Comparison of ENCODE assay signal across 8 mouse cellular contexts in the genomic region with DNA sequence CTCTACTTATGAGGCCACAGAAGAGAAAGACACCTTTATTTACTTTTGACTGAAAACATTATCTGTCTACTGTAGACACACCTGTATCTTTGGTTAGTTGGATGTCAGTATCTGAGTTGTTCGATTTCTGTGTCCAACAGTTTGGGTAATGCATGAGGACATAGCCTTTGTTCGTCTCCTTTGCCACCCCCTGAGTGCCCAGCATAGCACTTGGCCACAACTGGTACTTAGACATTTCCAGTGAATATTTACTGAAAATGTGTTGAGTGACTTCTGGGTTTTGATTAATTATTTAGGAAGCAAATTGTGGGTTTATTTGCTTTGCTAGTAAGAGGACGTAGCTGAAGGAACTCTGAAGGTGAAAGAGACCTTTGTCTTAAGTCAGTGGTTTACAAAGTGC.
DNase-seq lines count a peak whose midpoint lies in the region; ATAC-seq and TF ChIP-seq lines count a peak whose summit lies in the region.

No protein-coding gene starts in this region.

- ATAC-seq in heart, embryonic 11.5 days (replicated peaks; ENCODE audit: insufficient number of reproducible peaks, low FRiP score, low TSS enrichment), result no peak
- no peak for ATAC-seq in hindbrain, embryonic 12.5 days (ENCODE audit: low FRiP score)
- no peak for ATAC-seq in midbrain, embryonic 11.5 days (ENCODE audit: low FRiP score)

- no peaks in the 10 kb centered on the region; the same call in 1 of the 2 replicates for H3K79me2 ChIP-seq in MEL (ENCODE audit: control insufficient read depth, insufficient read depth, low read length, poor library complexity)

- WGBS in heart, embryonic 11.5 days (ENCODE audit: insufficient replicate concordance), result 72% methylated on average over 3 of the region's 3 CpGs
- 80% methylated on average over 3 of the region's 3 CpGs for WGBS in hindbrain, embryonic 12.5 days
- WGBS in midbrain, embryonic 11.5 days, result 89% methylated on average over 3 of the region's 3 CpGs

- TF ChIP-seq RAD21 in MEL (IDR thresholded peaks at IDR 0.05; ENCODE audit: low read depth, low read length), result no peak

- H3K4me3 ChIP-seq in heart, embryonic 11.5 days (ENCODE audit: low read depth, low read length), result peak overlapping the region; percentile 54
- peak overlapping the region; percentile 69 to 78 for H3K4me3 ChIP-seq in MEL (ENCODE audit: control insufficient read depth in 1 of 2, insufficient read depth in 1 of 2, low read depth in 2 of 2, low read length in 2 of 2)
- H3K4me3 ChIP-seq in hindbrain, embryonic 12.5 days, result no peak overlapping the region
- peak overlapping the region; percentile 52; the same call in 1 of the 2 replicates for H3K4me3 ChIP-seq in midbrain, embryonic 11.5 days (ENCODE audit: low read depth, low read length)

- peak overlapping the region; percentile 81 for H3K9ac ChIP-seq in heart, embryonic 11.5 days (ENCODE audit: low read depth, low read length)
- H3K9ac ChIP-seq in MEL (ENCODE audit: control insufficient read depth, low read depth, low read length, poor library complexity, severe bottlenecking), result peak overlapping the region; percentile 80
- no peak overlapping the region for H3K9ac ChIP-seq in hindbrain, embryonic 12.5 days
- H3K9ac ChIP-seq in midbrain, embryonic 11.5 days (ENCODE audit: low read length), result peak overlapping the region; percentile 84; the same call in 1 of the 2 replicates

- TF ChIP-seq EP300 in MEL (IDR thresholded peaks at IDR 0.05; ENCODE audit: low read depth in 1 of 2, low read length in 2 of 2), result no peak

- no peaks in the 10 kb centered on the region for H3K36me3 ChIP-seq in heart, embryonic 11.5 days (ENCODE audit: control insufficient read depth, insufficient read depth, low read length)
- H3K36me3 ChIP-seq in MEL (ENCODE audit: control insufficient read depth in 1 of 2, insufficient read depth in 2 of 2, low read length in 2 of 2), result peaks cover 0 to 30% of the 10 kb centered on the region in 2 experiments; a peak in 2 of 4 replicates
- no peaks in the 10 kb centered on the region for H3K36me3 ChIP-seq in hindbrain, embryonic 12.5 days
- no peaks in the 10 kb centered on the region for H3K36me3 ChIP-seq in midbrain, embryonic 11.5 days (ENCODE audit: control insufficient read depth, insufficient read depth, low read length)

- no peak for TF ChIP-seq CTCF in MEL (IDR thresholded peaks at IDR 0.05 in 2 of 3, conservative IDR thresholded peaks at IDR 0.05 in 1 of 3; ENCODE audit: control insufficient read depth in 1 of 3, insufficient read depth in 1 of 3, low read depth in 2 of 3, low read length in 3 of 3, poor library complexity in 1 of 3, severe bottlenecking in 1 of 3)

- H3K27ac ChIP-seq in heart, embryonic 11.5 days (ENCODE audit: low read depth, low read length), result peak overlapping the region; percentile 86
- peak overlapping the region; percentile 85 for H3K27ac ChIP-seq in MEL (ENCODE audit: control insufficient read depth, low read depth, low read length)
- H3K27ac ChIP-seq in hindbrain, embryonic 12.5 days, result no peak overlapping the region; the same call in 1 of the 2 replicates
- no peak overlapping the region for H3K27ac ChIP-seq in midbrain, embryonic 11.5 days (ENCODE audit: low read depth, low read length)

- no peak for TF ChIP-seq POLR2A in MEL (IDR thresholded peaks at IDR 0.05; ENCODE audit: control insufficient read depth in 1 of 2, insufficient read depth in 1 of 2, low read depth in 1 of 2, low read length in 2 of 2, poor library complexity in 1 of 2)

- no peaks in the 10 kb centered on the region for H3K27me3 ChIP-seq in heart, embryonic 11.5 days (ENCODE audit: control insufficient read depth, insufficient read depth, low read length)
- H3K27me3 ChIP-seq in MEL (ENCODE audit: control insufficient read depth in 1 of 2, insufficient read depth in 2 of 2, low read length in 2 of 2), result no peaks in the 10 kb centered on the region
- H3K27me3 ChIP-seq in hindbrain, embryonic 12.5 days, result no peaks in the 10 kb centered on the region; the same call in 1 of the 2 replicates
- H3K27me3 ChIP-seq in midbrain, embryonic 11.5 days (ENCODE audit: control insufficient read depth, insufficient read depth, low read length), result no peaks in the 10 kb centered on the region; the same call in 1 of the 2 replicates

- no peaks in the 10 kb centered on the region for H3K9me3 ChIP-seq in heart, embryonic 11.5 days (replicated peaks; ENCODE audit: control insufficient read depth, low read length)
- no peaks in the 10 kb centered on the region for H3K9me3 ChIP-seq in MEL (replicated peaks; ENCODE audit: insufficient read depth, low read length)
- no peaks in the 10 kb centered on the region for H3K9me3 ChIP-seq in hindbrain, embryonic 12.5 days (replicated peaks)
- H3K9me3 ChIP-seq in midbrain, embryonic 11.5 days (ENCODE audit: control insufficient read depth, low read length), result no peaks in the 10 kb centered on the region

- intact Hi-C loops in heart, postnatal 36 days (cut with DNase I), result loop anchor here (5.0 to 10.0 kb wide), 4 partner anchors 117 to 714 kb away; a partner anchor contains a TSS

- no peak for DNase-seq in heart, postnatal 36 days
- DNase-seq in MEL (ENCODE audit: low read depth, low spot score), result no peak
- DNase-seq in midbrain, embryonic 11.5 days (ENCODE audit: low spot score, missing footprints), result peak; percentile 84
- no peak for DNase-seq in thymus, postnatal 14 days
- DNase-seq in layer of hippocampus, adult 9-11 months, result no peak
- no peak for DNase-seq in cerebellum, adult 9-11 months

- H3K4me2 ChIP-seq in heart, embryonic 11.5 days, result peak overlapping the region; percentile 78
- H3K4me2 ChIP-seq in hindbrain, embryonic 12.5 days (replicated peaks), result peak overlapping the region; percentile 72
- peak overlapping the region; percentile 79 for H3K4me2 ChIP-seq in midbrain, embryonic 11.5 days

- H3K4me1 ChIP-seq in heart, embryonic 11.5 days (ENCODE audit: control insufficient read depth, insufficient read depth, low read length), result peaks cover 28% of the 10 kb centered on the region
- peaks cover 32 to 42% of the 10 kb centered on the region in 2 experiments for H3K4me1 ChIP-seq in MEL (ENCODE audit: control insufficient read depth in 1 of 2, insufficient read depth in 2 of 2, low read length in 2 of 2)
- 0 out of 2 replicates have a peak, but pooled peaks cover 3% of the 10 kb centered on the region for H3K4me1 ChIP-seq in hindbrain, embryonic 12.5 days
- H3K4me1 ChIP-seq in midbrain, embryonic 11.5 days (ENCODE audit: control insufficient read depth, insufficient read depth, low read length), result peaks cover 4% of the 10 kb centered on the region; the same call in 1 of the 2 replicates

TF ChIP-seq in MEL, 35 proteins besides CTCF, POLR2A, EP300 and RAD21:
- TF ChIP-seq SIN3A (IDR thresholded peaks at IDR 0.05; ENCODE audit: low read length), result 0 out of 2 replicates have a peak, but pooled peaks have one; percentile 14
- 0 out of 2 replicates have a peak, but pooled peaks have one; percentile 2 for TF ChIP-seq ETS1 (IDR thresholded peaks at IDR 0.05; ENCODE audit: low read depth, low read length)
- no peak for TF ChIP-seq USF2 (IDR thresholded peaks at IDR 0.05; ENCODE audit: borderline replicate concordance in 1 of 2, insufficient read depth in 1 of 2, low read depth in 1 of 2, low read length in 2 of 2)
TF ChIP-seq in MEL: peak in this region for 2.

Comparison
In these comparisons a context has a peak if more than half of its experiments do, and no peak if none do; other contexts are left out.
1. H3K27ac ChIP-seq: peak in heart, embryonic 11.5 days (single experiment) and MEL (single experiment); none in hindbrain, embryonic 12.5 days (single experiment) and midbrain, embryonic 11.5 days (single experiment).
2. Peak in every context shown above with its lines, with median percentiles within 50 percentile points of each other: H3K4me2 ChIP-seq.